Mouse (Mus musculus) spleen, postnatal 14 days (tissue): ENCODE results near the gene Iba57.
"Not testable (repeated sequence)": the region's sequence is repeated elsewhere in the genome, so short reads cannot be mapped to it uniquely, and the experiment has no call there.

ENCODE experiments used
- DNase-seq, 2 experiments: peaks; one replicate each; pipeline ENCODE4 v3.0.0; 2021 to 2022; ENCODE audit warnings: low spot score in 2 of 2

Gene Iba57

DNA sequence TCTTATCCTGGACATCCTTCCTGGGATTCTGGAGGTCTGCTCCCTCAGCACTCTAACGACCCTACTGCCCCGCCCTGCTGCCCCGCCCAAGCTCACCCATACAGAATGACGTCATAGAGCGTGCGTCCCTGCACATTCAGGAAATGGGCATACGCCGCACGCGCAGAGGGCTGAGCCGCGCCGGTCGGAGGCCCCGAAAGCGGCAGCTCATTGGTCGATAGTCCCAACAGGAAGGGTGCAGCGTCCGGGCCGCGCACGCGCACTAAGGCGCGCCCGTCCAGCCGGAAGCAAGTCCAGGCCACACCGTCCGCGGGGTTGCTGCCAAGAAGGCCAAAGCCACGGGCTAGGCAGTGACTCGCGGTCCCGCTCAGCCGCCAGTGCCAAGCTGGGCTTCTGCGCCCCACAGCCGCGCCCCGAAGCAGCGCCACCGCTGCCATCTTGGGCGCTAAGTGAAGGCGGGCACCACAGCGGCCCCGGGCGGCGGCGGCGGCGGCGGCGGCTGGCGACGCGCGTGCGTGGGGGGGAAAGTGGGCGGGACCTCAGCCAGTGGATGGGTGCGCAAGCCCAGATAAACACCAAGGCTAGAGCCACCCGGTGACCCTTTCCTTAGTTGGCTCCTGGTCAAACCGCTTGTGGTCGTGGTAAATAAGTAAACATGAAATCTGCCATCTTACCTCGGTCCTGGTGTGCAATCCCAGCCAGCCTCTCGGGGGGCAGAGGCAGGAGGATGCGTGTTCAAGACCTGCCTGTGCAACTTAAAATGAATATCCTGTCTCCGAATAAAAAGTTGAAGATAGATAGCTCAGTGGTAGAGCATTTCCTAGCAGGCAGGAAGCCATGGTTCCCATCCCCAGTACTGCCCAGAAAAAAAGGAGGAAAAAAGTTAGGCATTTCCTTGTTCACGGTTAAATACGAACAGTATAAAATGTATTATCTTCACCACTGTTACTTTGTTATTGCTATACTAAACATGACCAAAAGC lies at the start of gene Iba57:
Gene Iba57, minus strand, starts transcription at position 485 of the 982 bp plus-strand sequence.
- peak; percentile 92 to 94 for DNase-seq

DNA sequence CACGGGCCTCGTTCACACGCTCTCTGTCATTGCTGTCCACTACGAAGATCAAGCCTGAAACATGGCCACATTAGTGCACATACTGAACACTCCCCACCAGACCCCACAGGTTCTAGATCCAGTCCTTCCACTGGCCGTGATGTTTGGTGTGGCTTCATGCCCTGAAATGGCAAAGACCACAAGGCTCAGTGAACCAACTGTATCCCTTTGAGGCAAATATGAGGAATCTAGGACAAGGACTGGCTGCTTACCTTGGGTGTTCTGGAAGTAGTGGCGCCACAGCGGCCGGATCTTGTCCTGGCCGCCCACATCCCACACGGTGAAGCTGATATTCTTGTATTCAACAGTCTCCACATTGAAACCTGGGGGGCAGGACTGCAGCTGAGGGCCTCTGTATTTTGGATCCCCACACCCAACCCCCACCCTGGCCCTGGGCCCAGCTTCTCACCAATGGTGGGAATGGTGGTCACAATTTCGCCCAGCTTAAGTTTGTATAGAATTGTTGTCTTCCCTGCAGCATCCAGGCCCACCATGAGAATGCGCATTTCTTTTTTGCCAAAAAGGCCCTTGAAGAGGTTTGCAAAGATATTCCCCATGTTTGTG lies 49.5 kb upstream of the Iba57 start:
- DNase-seq, result no peak

DNA sequence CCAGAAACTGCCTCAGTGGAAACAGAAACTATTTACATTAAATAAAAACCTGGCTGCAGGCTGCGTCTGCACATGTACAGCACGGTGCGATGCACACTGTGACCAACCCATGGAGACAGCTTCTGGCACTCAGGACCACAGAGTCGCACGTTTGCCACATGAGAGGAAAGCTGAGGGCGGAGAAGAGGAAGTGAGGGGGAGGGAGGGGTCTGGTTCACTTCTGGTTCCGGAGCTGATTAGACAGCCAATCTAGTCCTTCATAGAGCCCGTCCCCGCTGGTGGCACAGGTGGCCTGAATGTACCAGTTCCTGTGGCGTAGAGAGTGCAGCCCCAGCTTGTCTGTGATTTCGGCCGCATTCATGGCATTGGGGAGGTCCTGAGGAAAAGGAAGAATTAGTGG lies 48.8 kb upstream of the Iba57 start:
- not testable (repeated sequence) for DNase-seq

GRCm38 (mm10) chr11:59211561-59211960 lies 48.0 kb upstream of the Iba57 start:
- DNase-seq, result not testable (repeated sequence)

- no peak for DNase-seq
Measured at GRCm38 (mm10) chr11:59210020-59210419, 46.5 kb upstream of the Iba57 start.

GRCm38 (mm10) chr11:59209580-59209979 lies 46.0 kb upstream of the Iba57 start:
- no peak for DNase-seq

DNA sequence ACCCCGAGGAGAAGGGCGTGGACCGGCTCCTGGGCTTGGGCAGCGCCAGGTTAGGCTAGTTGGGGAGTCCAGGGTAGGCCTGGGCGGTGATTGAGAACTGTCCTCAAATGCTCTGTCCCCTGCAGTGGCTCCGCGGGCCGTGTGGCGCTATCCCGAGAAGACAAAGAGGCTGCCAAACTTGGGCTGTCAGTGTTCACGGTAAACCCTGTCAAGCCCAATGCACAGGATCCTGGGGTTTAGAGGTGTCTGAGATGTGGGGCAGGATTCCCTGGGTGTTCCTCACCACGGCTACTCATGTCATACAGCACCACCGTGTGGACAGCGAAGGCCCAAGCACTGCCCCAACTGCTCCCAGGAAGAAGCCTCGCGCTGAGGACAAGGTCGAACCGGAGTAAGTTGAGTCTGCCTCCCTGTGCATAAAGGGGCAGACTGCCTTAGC lies 45.5 kb upstream of the Iba57 start:
- peak; percentile 55 to 67 for DNase-seq

GRCm38 (mm10) chr11:59208153-59208831 lies 44.8 kb upstream of the Iba57 start, which contains the start of gene 2310033P09Rik:
TSS of gene 2310033P09Rik (plus strand) at chr11:59208321.
- DNase-seq, result peak; percentile 85 to 89

- DNase-seq, result peak; percentile 87 to 95
Measured at GRCm38 (mm10) chr11:59202081-59202995, 38.8 kb upstream of the Iba57 start, which contains the start of gene Mrpl55. TSS of gene Mrpl55 (plus strand) at chr11:59202486.

GRCm38 (mm10) chr11:59201216-59202002 lies 37.9 kb upstream of the Iba57 start:
- no peak for DNase-seq

DNA sequence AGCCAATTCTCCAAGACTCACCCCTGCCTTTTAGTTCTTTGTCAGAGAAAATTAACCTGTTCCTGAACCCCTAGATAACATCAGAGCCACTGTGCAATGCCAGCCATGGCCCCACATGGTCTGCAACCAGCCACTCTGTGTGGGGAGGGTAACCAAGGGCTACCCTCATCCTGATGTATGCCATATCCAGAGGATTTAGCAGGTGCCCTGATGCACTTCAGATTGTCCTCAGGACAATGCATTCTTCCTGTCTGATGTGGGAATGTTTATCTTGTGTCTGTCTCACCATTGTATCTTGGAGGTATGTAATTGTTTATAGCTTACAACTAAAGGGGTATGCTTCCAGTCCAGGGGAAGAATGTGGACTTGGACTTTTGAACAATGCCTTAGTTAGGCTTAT lies 32.7 kb upstream of the Iba57 start:
- no peak for DNase-seq

GRCm38 (mm10) chr11:59192059-59192386 lies 28.5 kb upstream of the Iba57 start, which contains the start of gene Guk1:
TSS of gene Guk1 (minus strand) at chr11:59192212.
- no peak for DNase-seq

GRCm38 (mm10) chr11:59191231-59192058 lies 27.9 kb upstream of the Iba57 start:
- peak; percentile 75 to 84 for DNase-seq

GRCm38 (mm10) chr11:59187706-59188105 lies 24.2 kb upstream of the Iba57 start:
- DNase-seq, result no peak

DNA sequence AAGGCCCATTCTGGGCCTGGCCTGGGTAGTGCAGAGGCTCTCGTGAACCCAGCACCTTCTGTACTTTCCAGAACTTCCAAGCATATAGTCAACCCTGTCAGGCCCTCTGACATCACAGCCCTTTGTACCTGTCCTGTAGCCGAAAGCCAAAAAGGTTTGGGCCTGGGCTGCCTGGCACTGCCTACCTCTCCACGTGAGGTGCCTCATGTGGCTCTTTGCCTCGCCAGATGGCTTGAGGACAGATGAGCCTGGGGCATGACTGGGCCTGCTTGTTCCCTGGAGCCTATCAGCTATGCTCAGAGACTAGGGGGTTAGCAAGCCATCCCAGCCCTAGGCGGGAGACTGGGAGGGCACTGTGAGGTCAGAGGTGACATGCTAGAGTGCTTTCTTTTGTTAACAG lies 22.0 kb upstream of the Iba57 start:
- no peak for DNase-seq

DNA sequence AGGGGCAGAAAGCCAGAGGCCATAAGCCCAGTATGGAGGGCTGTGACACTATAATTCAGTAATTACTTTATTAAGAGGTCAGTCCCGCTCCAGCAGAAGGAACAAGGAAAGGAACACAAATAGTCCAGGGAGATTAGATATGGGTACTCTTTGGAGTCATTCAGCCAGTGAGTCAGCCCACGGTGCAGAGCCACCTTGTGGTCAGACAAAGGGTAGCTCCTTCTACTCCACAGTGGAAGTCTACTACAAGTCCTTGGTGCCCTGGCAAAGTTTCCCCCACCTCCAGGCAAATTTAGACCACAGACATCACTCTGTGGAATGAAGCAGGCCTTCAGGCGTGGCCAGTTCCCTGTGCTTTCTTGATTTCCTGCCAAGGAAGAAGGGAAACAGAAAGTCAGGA lies 20.3 kb upstream of the Iba57 start:
- DNase-seq, result peak in 1 of 2 experiments; percentile 60

GRCm38 (mm10) chr11:59182864-59183331 lies 19.4 kb upstream of the Iba57 start, which contains the start of gene Gjc2:
TSS of gene Gjc2 (minus strand) at chr11:59183213.
- DNase-seq, result no peak

- no peak for DNase-seq
Measured at GRCm38 (mm10) chr11:59176921-59177320, 13.4 kb upstream of the Iba57 start.

DNA sequence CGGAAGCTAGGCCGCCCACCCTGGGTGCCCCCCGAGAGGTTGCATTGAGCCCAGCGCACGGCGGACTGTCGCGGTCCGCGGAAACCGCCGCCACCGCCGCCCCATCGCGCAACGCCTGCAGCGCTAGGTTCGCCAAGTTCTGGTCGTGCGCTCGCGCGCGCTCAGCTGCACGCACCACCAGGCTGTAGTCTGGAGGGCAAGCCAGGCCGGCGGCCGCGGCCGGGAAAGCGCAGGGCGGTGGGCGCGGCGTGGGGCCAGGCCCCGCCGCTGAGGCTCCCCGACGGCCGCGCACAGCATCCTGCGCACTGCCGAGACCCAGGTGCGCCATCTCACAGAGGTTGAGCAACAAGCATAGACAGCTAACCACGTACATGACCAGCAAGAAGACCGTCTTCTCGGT lies 12.9 kb upstream of the Iba57 start:
- DNase-seq, result no peak
